Mouse (Mus musculus): ENCODE results near the gene Sh3bp1. TPM values are rescaled to one million over a fixed set of nuclear protein-coding genes. Genes with fewer than 3 reads are reported as not detected.

Gene Sh3bp1
- 51.1 and 51.2 TPM in 2 replicates for polyA plus RNA-seq (2016; fragmentation: Nextera tagmentation; extraction: Ambion mirVana)

GRCm38 (mm10) chr15:78899740-78900584, at the start of gene Sh3bp1:
Gene Sh3bp1 (plus strand): TSS chr15:78899768.
- WGBS = 1% methylated on average over 47 of the region's 47 CpGs
- H3K4me1 ChIP-seq = peaks cover 59% of the 10 kb centered on the region
- no peaks in the 10 kb centered on the region for H3K9me3 ChIP-seq (replicated peaks)
- H3K4me3 ChIP-seq = peak within 1 kb of the TSS; percentile 76
- peak; percentile 81 for DNase-seq (ENCODE audit: low spot score)
- H3K27ac ChIP-seq = peak within 1 kb of the TSS; percentile 91
- peaks cover 41% of the 10 kb centered on the region for H3K36me3 ChIP-seq
- H3K27me3 ChIP-seq (ENCODE audit: low read depth, poor library complexity, severe bottlenecking) = 0 out of 2 replicates have a peak, but pooled peaks cover 3% of the 10 kb centered on the region

GRCm38 (mm10) chr15:78850059-78850824, 49.3 kb upstream of the Sh3bp1 start:
- 0 out of 2 replicates have a peak, but pooled peaks cover 3% of the 10 kb centered on the region for H3K27me3 ChIP-seq (ENCODE audit: low read depth, poor library complexity, severe bottlenecking)
- H3K4me1 ChIP-seq = peaks cover 43% of the 10 kb centered on the region
- 0 out of 2 replicates have a peak overlapping the region, but pooled peaks have one; percentile 1 for H3K27ac ChIP-seq
- H3K9me3 ChIP-seq (replicated peaks) = no peaks in the 10 kb centered on the region
- H3K4me3 ChIP-seq = no peak overlapping the region
- no peak for DNase-seq (ENCODE audit: low spot score)
- 79% methylated on average over 15 of the region's 15 CpGs for WGBS
- H3K36me3 ChIP-seq = peaks cover 19% of the 10 kb centered on the region

GRCm38 (mm10) chr15:78850944-78851343, 48.6 kb upstream of the Sh3bp1 start:
- peaks cover 19% of the 10 kb centered on the region for H3K36me3 ChIP-seq
- H3K4me3 ChIP-seq = no peak overlapping the region
- H3K27ac ChIP-seq = no peak overlapping the region
- H3K27me3 ChIP-seq (ENCODE audit: low read depth, poor library complexity, severe bottlenecking) = 0 out of 2 replicates have a peak, but pooled peaks cover 3% of the 10 kb centered on the region
- DNase-seq (ENCODE audit: low spot score) = no peak
- H3K4me1 ChIP-seq = peaks cover 38% of the 10 kb centered on the region
- WGBS = 72% methylated on average over 6 of the region's 6 CpGs
- H3K9me3 ChIP-seq (replicated peaks) = no peaks in the 10 kb centered on the region

- DNase-seq (ENCODE audit: low spot score) = peak; percentile 96
- Histone ChIP-seq H3K27ac (no peak overlapping the region), H3K4me1 (peaks cover 38% of the 10 kb centered on the region), H3K9me3 (replicated peaks) (no peaks in the 10 kb centered on the region), H3K4me3 (no peak overlapping the region), H3K27me3 (ENCODE audit: low read depth, poor library complexity, severe bottlenecking) (0 out of 2 replicates have a peak, but pooled peaks cover 3% of the 10 kb centered on the region), H3K36me3 (peaks cover 19% of the 10 kb centered on the region)
- 17% methylated on average over 13 of the region's 13 CpGs for WGBS
These were observed 47.9 kb upstream of the Sh3bp1 start for GRCm38 (mm10) chr15:78851505-78852153.

GRCm38 (mm10) chr15:78855303-78855965, 44.1 kb upstream of the Sh3bp1 start, which contains the start of gene Lgals2:
Gene Lgals2 (minus strand): TSS chr15:78855529.
- WGBS = 78% methylated on average over 8 of the region's 8 CpGs
- no peak within 1 kb of the TSS for H3K27ac ChIP-seq
- no peak for DNase-seq (ENCODE audit: low spot score)
- H3K36me3 ChIP-seq = no peaks in the 10 kb centered on the region
- H3K4me1 ChIP-seq = peaks cover 34% of the 10 kb centered on the region
- no peak within 1 kb of the TSS for H3K4me3 ChIP-seq
- no peaks in the 10 kb centered on the region for H3K27me3 ChIP-seq (ENCODE audit: low read depth, poor library complexity, severe bottlenecking)
- H3K9me3 ChIP-seq (replicated peaks) = no peaks in the 10 kb centered on the region

GRCm38 (mm10) chr15:78857009-78857408, 42.6 kb upstream of the Sh3bp1 start:
- DNase-seq (ENCODE audit: low spot score) = no peak
- 85% methylated on average over 7 of the region's 7 CpGs for WGBS

GRCm38 (mm10) chr15:78859311-78859710, 40.3 kb upstream of the Sh3bp1 start:
- Histone ChIP-seq H3K27ac (no peak overlapping the region), H3K9me3 (replicated peaks) (no peaks in the 10 kb centered on the region)
- 77% methylated on average over 4 of the region's 4 CpGs for WGBS

More at GRCm38 (mm10) chr15:78857009-78857408, 42.6 kb upstream of the Sh3bp1 start:
- no peaks in the 10 kb centered on the region for H3K27me3 ChIP-seq (ENCODE audit: low read depth, poor library complexity, severe bottlenecking)
- no peaks in the 10 kb centered on the region for H3K36me3 ChIP-seq
- H3K27ac ChIP-seq = no peak overlapping the region
- no peaks in the 10 kb centered on the region for H3K9me3 ChIP-seq (replicated peaks)
- peaks cover 18% of the 10 kb centered on the region for H3K4me1 ChIP-seq
- H3K4me3 ChIP-seq = no peak overlapping the region

GRCm38 (mm10) chr15:78859714-78860113, 39.9 kb upstream of the Sh3bp1 start:
- H3K9me3 ChIP-seq (replicated peaks) = no peaks in the 10 kb centered on the region
- no peaks in the 10 kb centered on the region for H3K36me3 ChIP-seq
- H3K27me3 ChIP-seq (ENCODE audit: low read depth, poor library complexity, severe bottlenecking) = no peaks in the 10 kb centered on the region
- no peak for DNase-seq (ENCODE audit: low spot score)
- no peak overlapping the region for H3K27ac ChIP-seq
- no peak overlapping the region for H3K4me3 ChIP-seq
- WGBS = 80% methylated on average over 6 of the region's 6 CpGs
- peaks cover 26% of the 10 kb centered on the region for H3K4me1 ChIP-seq

More at GRCm38 (mm10) chr15:78859311-78859710, 40.3 kb upstream of the Sh3bp1 start:
- DNase-seq (ENCODE audit: low spot score) = no peak
- peaks cover 30% of the 10 kb centered on the region for H3K4me1 ChIP-seq
- H3K27me3 ChIP-seq (ENCODE audit: low read depth, poor library complexity, severe bottlenecking) = no peaks in the 10 kb centered on the region
- H3K36me3 ChIP-seq = no peaks in the 10 kb centered on the region
- H3K4me3 ChIP-seq = no peak overlapping the region

- DNase-seq (ENCODE audit: low spot score) = no peak
- H3K4me1 ChIP-seq = peaks cover 29% of the 10 kb centered on the region
- H3K27ac ChIP-seq = no peak overlapping the region
- H3K9me3 ChIP-seq (replicated peaks) = no peaks in the 10 kb centered on the region
- no peaks in the 10 kb centered on the region for H3K36me3 ChIP-seq
- 93% methylated on average over 5 of the region's 5 CpGs for WGBS
- H3K27me3 ChIP-seq (ENCODE audit: low read depth, poor library complexity, severe bottlenecking) = no peaks in the 10 kb centered on the region; the same call in 1 of the 2 replicates
- H3K4me3 ChIP-seq = no peak overlapping the region
These were observed 37.3 kb upstream of the Sh3bp1 start for GRCm38 (mm10) chr15:78862280-78862679.

- no peak for DNase-seq (ENCODE audit: low spot score)
- WGBS = 89% methylated on average over 2 of the region's 2 CpGs
- Histone ChIP-seq H3K4me3 (no peak overlapping the region), H3K27ac (peak overlapping the region; percentile 61; the same call in 1 of the 2 replicates), H3K27me3 (ENCODE audit: low read depth, poor library complexity, severe bottlenecking) (no peaks in the 10 kb centered on the region; the same call in 1 of the 2 replicates), H3K36me3 (no peaks in the 10 kb centered on the region), H3K4me1 (peaks cover 33% of the 10 kb centered on the region), H3K9me3 (replicated peaks) (no peaks in the 10 kb centered on the region)
These were observed 36.4 kb upstream of the Sh3bp1 start for GRCm38 (mm10) chr15:78863154-78863553.

GRCm38 (mm10) chr15:78863852-78864253, 35.7 kb upstream of the Sh3bp1 start:
- DNase-seq (ENCODE audit: low spot score) = no peak
- no peak overlapping the region for H3K4me3 ChIP-seq
- H3K9me3 ChIP-seq (replicated peaks) = no peaks in the 10 kb centered on the region
- H3K36me3 ChIP-seq = no peaks in the 10 kb centered on the region
- 45% methylated on average over 13 of the region's 13 CpGs for WGBS
- H3K4me1 ChIP-seq = peaks cover 37% of the 10 kb centered on the region
- no peaks in the 10 kb centered on the region; the same call in 1 of the 2 replicates for H3K27me3 ChIP-seq (ENCODE audit: low read depth, poor library complexity, severe bottlenecking)
- peak overlapping the region; percentile 61 for H3K27ac ChIP-seq

GRCm38 (mm10) chr15:78868398-78868797, 31.2 kb upstream of the Sh3bp1 start:
- WGBS = 21% methylated on average over 9 of the region's 9 CpGs
- H3K4me1 ChIP-seq = peaks cover 32% of the 10 kb centered on the region
- H3K36me3 ChIP-seq = no peaks in the 10 kb centered on the region
- DNase-seq (ENCODE audit: low spot score) = peak; percentile 71
- H3K4me3 ChIP-seq = 0 out of 2 replicates have a peak overlapping the region, but pooled peaks have one; percentile 6
- H3K27ac ChIP-seq = peak overlapping the region; percentile 84
- H3K9me3 ChIP-seq (replicated peaks) = no peaks in the 10 kb centered on the region
- H3K27me3 ChIP-seq (ENCODE audit: low read depth, poor library complexity, severe bottlenecking) = no peaks in the 10 kb centered on the region; the same call in 1 of the 2 replicates
